Mouse (Mus musculus): Measurements from ENCODE around the gene Gsn.

- TF ChIP-seq CTCF (IDR thresholded peaks at IDR 0.05; ENCODE audit: control insufficient read depth, insufficient read depth, insufficient read length) (no peak), CEBPB (IDR thresholded peaks at IDR 0.05; ENCODE audit: low read depth) (no peak), USF1 (IDR thresholded peaks at IDR 0.05; ENCODE audit: low read depth) (no peak), MYOD1 (IDR thresholded peaks at IDR 0.05; ENCODE audit: control insufficient read depth, insufficient read length, low read depth) (no peak)
Observed at GRCm38 (mm10) chr2:35338707-35339106, 82.5 kb downstream of the Gsn start.
